In genomic region chr15:88823376-88823775, GRCm38 (mm10) we compare ENCODE assay signal across 34 mouse cellular contexts.
"Had no signal": no experiment of that assay in that cellular context is flagged by ENCODE, and none has a peak within 500 bp of the region (broad histone marks: within the 10 kb centered on the region; RNA-seq: fewer than 3 reads in every experiment).

No protein-coding gene starts in this region.

- ATAC-seq: hindbrain, embryonic 16.5 days; hindbrain, postnatal 0 days; inflammation-experienced regulatory T-cells, adult 6 months; intestine, embryonic 15.5 days; intestine, embryonic 16.5 days; intestine, postnatal 0 days had no signal

- H3K9me3 ChIP-seq: heart, embryonic 12.5 days; heart, embryonic 13.5 days; heart, embryonic 15.5 days; hindbrain, embryonic 10.5 days; hindbrain, embryonic 12.5 days; hindbrain, embryonic 13.5 days; hindbrain, embryonic 15.5 days; intestine, embryonic 15.5 days; kidney, embryonic 15.5 days had no signal

- H3K27me3 ChIP-seq: heart, embryonic 12.5 days; heart, embryonic 13.5 days; heart, embryonic 15.5 days; hindbrain, embryonic 12.5 days; hindbrain, embryonic 13.5 days; hindbrain, embryonic 15.5 days; intestine, embryonic 15.5 days; kidney, embryonic 15.5 days had no signal

- DNase-seq: heart, postnatal 10 days; heart, postnatal 14 days; heart, postnatal 36 days; heart, postnatal 4 days; kidney, adult 11 months; kidney, adult 18-20 months; kidney, adult 2 months; kidney, adult 8-10 months; kidney, adult 9 months; kidney, postnatal 10 days; kidney, postnatal 14 days; kidney, postnatal 25 days; kidney, postnatal 36 days; kidney, postnatal 4 days; layer of hippocampus, adult 9-11 months; layer of hippocampus, postnatal 36 days had no signal

- H3K27ac ChIP-seq: heart, embryonic 13.5 days; heart, embryonic 15.5 days; hindbrain, embryonic 10.5 days; hindbrain, embryonic 12.5 days; hindbrain, embryonic 13.5 days; hindbrain, embryonic 14.5 days; hindbrain, embryonic 15.5 days; hindbrain, postnatal 0 days; intestine, embryonic 15.5 days; kidney, embryonic 15.5 days; kidney, postnatal 0 days; layer of hippocampus, adult 2 months; left cerebral cortex, adult 2 months had no signal

- H3K4me3 ChIP-seq: heart, embryonic 12.5 days; heart, embryonic 13.5 days; heart, embryonic 15.5 days; hindbrain, embryonic 10.5 days; hindbrain, embryonic 12.5 days; hindbrain, embryonic 13.5 days; hindbrain, embryonic 15.5 days; intestine, embryonic 15.5 days; kidney, embryonic 15.5 days; layer of hippocampus, adult 2 months; left cerebral cortex, adult 2 months had no signal

- H3K4me2 ChIP-seq: heart, embryonic 12.5 days; heart, embryonic 13.5 days; heart, embryonic 15.5 days; hindbrain, embryonic 12.5 days; hindbrain, embryonic 13.5 days; hindbrain, embryonic 14.5 days; hindbrain, embryonic 15.5 days; intestine, embryonic 15.5 days; kidney, embryonic 15.5 days had no signal

- H3K9ac ChIP-seq: heart, embryonic 12.5 days; heart, embryonic 13.5 days; heart, embryonic 15.5 days; hindbrain, embryonic 12.5 days; hindbrain, embryonic 14.5 days; hindbrain, embryonic 15.5 days; intestine, embryonic 15.5 days; kidney, embryonic 15.5 days had no signal
